Mouse (Mus musculus): ENCODE measurements at regions not wholly inside any gene's neighbourhood (a gene's known extent, or its start where the extent isn't known, plus 50 kb on each side); places are given as distances from the start of the nearest gene placed in this dataset.
A peak's percentile ranks its signal among the peaks of the same experiment; 100 is the strongest.
"Not testable (repeated sequence)": the region's sequence is repeated elsewhere in the genome, so short reads cannot be mapped to it uniquely, and the experiment has no call there.

DNA sequence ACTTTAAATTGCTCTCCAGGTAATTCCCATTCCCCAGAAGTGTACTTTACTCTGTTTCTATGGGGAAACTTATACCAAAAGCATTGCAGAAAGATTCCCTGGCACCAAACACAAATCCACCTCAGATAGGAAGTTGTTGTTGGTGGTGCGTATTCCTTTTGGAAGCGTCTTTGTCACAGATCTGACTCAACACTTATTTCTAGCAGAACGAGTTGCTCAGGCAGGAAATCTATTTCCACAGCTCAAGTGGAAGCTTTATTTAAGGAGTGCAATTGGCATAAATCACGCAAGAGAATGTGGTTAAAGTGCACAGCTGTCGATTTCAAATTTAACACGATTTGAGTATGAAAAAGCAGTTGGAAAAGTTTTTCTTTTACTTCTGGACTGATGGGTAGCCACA, 436.9 kb upstream of the Ghitm start:
- no peak for DNase-seq

- DNase-seq, result no peak
Observed at GRCm38 (mm10) chr14:37558258-37558657, 423.2 kb upstream of the Ghitm start.

DNA sequence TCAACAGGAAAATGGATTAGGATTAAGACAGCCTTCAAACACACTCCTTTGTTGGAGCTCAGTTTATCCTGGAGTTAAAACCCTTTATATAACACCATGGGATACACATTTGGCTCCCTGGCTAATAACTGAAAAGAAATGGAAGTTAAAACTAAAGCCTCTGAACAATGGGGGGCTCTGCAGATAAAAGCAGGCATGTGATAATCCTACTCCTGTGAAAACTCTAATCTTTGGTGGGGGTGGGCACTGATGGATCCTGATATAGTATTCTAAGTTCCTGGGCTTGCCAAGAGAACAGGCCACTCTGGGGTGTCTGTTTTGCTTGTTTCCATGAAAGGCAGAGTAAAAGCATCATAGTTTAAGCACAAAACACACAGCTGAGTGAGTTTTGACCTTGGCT, 388.5 kb upstream of the Ghitm start:
- DNase-seq, result no peak

DNA sequence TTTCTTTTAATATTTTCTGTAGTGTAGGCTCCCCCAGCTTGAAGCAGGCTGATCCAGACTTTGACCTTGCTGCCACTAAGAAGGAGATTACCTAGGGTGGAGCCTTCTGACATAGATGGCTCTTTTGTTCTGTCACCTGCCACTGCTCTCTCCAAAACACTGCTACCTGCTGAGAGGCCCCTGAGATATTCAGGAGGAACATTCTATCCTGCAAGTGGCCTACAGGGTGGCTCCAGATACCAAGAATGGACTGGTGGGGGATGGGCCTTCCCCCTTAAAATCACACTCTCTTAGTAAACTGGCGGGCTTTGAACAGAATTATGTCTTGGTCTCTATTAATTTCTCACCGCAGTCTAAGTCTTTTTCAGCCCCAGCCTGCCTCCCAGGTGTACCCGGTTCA, 385.6 kb upstream of the Ghitm start:
- DNase-seq, result not testable (repeated sequence)

DNA sequence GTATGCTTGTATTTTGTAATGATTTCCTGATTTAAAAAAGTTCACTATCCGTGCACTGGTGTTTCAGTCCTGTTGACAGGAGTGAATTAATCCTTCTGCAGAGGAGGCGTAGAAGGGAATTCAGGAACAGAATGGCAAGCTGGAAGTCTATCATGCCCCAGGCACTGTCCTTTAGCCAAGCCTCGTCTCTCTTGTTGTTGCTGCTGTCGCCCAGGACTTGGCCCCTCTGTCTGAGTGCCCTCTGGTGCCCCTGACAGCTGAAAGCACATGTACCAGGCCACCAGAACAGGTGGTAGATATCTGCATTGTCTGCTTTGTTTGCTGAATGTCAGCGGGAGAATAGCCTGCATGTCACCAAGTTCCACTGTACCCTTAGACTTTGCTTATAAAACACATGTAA, 370.2 kb upstream of the Ghitm start:
- DNase-seq, result no peak

DNA sequence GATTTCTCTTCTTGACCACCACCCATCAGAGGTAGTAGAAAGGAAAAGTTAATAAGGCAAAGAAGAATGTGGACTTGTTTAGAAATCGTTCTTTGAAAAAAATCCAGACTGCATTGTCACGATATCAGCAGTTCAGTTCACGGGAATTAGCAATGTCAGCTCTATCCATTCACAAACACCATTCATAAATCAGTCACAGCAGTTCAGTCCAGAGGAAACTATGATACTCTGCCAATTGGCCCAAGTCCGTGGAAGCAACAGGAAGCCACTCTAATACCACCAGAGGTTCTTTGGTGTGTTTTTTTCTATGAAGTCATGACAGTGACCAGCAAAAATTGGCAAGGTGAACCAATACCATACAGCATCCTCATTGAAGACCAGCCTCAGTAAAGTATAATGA, 355.6 kb upstream of the Ghitm start:
- no peak for DNase-seq

GRCm38 (mm10) chr14:37485292-37485691, 350.2 kb upstream of the Ghitm start:
- DNase-seq, result no peak

DNA sequence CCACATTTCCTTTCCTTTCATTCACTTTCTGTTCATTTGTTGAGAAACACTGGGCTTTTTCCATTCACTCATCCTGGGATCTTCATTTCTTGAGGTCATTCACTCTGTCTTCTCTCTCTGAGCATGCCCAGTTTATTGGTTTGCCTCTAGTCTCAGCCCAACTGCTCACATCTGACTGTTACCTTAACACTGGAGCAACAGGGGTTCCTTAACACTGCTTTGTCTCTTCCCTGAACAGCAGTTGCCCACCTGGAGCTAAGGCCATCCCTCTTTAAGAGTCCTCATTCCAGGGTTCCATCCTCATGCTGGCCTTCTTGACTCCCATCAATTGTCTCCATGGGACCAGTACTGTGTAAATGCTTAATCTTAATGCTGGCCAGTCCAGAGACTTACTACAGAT, 342.5 kb upstream of the Ghitm start:
- DNase-seq, result no peak

DNA sequence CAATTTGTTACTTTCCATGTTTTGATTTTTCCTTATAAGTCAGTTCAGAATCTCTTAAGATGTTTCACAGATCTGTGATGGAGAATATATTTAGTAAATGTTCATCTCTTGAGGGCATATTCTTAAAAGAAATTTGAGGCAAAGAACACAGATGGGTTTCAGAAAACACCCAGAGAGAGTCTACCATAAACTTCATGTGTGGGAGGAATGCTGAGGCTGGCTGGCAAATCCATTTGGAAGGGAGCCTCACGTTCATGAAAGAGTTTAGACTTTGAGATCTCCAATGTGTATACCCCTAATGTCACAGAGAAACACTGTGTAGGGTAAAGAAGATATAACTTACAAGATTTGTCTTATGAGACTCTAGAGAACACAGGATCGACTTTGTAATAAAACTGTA, 333.6 kb upstream of the Ghitm start:
- no peak for DNase-seq

DNA sequence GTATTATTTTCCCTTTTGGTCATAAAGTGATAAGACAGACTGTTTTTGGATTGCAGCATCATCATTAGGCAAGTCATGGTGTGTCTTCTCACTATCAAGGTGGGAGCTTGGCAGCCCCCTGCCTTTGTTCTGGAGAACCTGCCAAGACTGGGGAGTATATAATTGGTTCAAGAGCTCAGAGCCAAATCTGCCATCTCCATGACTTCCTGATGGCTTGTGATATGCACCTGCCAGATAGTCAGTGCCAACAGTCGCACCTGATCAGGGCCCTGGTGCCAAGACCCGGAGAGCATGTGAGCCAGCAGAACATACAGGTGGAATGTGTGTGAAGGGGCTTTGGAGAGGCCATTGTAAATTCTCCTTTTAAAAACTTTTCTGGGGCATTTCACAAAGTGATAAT, 305.8 kb upstream of the Ghitm start:
- DNase-seq, result no peak

- DNase-seq, result no peak
Observed at GRCm38 (mm10) chr14:37430656-37431055, 295.6 kb upstream of the Ghitm start.

DNA sequence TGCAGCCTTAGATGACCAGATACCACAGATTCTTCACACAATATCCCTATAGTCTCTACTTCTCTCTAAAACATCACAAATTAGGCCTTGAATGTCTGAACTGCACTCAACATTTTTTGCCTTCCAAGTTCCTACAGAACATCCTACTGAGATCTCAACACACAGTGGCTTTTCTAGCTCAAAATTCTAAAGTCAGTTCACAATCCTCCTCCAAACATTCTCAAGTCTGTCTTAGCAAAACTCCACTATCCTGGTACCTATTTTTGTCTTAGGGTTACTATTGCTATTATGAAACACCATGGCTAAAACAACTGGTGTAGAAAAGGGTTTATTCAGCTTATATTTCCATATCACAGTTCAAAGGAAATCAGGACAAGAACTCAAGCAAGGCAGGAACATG, 290.4 kb upstream of the Ghitm start:
- DNase-seq, result no peak

DNA sequence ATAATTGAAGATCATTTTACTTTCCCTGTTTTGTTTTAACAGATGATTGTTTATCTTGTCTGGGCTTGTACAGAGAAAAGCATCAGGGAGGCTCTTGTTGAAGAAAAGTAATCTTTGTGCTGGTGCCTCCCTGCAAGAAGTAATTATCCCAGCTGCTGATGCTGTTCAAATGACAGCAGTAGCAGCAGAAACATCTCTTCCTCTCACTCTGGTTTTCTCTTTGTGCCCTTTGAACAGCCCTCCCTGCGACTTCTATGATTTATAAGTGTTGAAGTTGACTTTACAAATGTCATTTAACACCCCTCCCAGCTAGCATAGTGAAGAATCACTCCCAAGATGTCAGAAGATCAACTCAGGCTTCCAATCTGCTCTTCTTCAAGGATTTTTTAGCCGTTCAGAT, 286.5 kb upstream of the Ghitm start:
- no peak for DNase-seq

GRCm38 (mm10) chr14:37412583-37412982, 277.5 kb upstream of the Ghitm start:
- DNase-seq, result not testable (repeated sequence)

DNA sequence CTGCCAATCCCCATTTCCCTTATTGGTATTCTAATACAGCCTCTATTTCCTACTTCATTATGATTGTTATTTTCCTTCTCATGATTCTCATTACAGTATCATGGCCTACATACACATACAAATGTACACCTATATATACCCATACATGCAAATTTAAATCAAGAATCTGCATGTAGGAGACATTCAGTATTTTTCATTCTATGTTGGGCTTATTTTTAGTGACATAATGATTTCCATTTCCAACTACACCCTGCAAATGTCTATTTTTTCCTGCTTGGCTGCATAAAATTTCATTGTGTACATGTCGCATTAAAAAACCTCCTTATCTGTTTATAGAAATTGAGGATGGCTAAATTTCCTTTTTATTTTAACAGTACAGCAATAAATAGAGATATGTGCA, 236.9 kb upstream of the Ghitm start:
- DNase-seq, result no peak

GRCm38 (mm10) chr14:37361896-37362295, 226.8 kb upstream of the Ghitm start:
- no peak for DNase-seq

GRCm38 (mm10) chr14:37355968-37356704, 221.1 kb upstream of the Ghitm start:
- peak; percentile 75 to 81 for DNase-seq

DNA sequence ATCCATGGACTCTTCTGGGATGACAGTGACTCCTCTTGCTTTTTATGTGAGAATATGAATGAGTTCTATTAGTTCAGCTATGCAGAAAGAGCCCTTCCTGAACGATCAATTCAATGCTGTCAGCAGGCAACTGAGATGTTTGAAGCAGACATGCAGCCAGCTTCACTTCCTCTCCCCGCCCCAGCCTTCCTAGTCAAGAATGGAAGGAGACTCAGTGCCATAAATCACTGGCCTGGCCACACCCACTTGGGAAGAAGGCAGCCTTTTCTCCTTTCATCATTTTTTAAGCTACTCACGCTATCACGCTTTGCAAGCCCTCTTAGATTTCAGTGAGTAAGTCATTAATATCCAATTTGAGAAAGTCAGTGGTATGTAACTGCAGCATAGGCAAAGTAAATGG, 188.3 kb upstream of the Ghitm start:
- DNase-seq, result peak; percentile 2 to 11

GRCm38 (mm10) chr14:37315239-37315895, 180.3 kb upstream of the Ghitm start:
- DNase-seq, result no peak

DNA sequence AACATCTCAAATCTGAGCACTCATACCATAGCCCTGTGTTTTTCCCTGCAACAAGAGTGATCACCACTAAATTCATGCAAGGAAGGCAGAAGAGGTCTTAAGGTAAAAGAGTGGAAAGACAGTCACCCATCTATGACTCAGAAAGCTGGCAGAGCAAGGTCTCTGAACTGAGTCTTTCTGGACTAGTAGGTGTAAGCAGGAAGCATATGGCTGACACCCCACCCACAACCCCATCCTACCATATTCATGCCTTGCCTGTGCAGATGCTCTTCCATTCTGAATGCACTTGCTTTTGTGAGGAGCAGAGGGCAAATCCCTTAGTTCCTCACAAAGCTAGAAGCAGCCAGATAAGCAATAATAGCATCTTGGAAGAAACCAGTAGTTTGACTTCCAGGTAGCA, 178.8 kb upstream of the Ghitm start:
- DNase-seq, result no peak

DNA sequence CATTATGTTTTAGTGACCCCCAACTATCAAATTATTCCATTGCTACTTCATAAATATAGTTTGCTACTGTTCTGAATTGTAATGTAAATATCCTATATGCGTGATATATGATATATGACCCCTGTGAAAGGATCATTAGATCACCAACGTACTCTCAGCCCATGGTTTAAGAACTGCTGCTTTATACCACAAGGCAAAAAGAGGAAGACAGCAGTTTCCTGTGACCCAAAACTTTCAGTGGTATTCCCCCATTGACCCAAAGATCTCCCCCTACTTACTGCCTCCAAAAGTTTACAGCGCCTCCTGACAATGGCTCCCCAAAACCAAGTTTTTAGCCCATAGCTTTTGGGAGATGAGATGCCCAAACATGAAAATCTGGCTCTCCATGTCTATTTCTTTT, 177.8 kb upstream of the Ghitm start:
- DNase-seq, result no peak

GRCm38 (mm10) chr14:37306622-37307274, 171.7 kb upstream of the Ghitm start:
- DNase-seq, result no peak

DNA sequence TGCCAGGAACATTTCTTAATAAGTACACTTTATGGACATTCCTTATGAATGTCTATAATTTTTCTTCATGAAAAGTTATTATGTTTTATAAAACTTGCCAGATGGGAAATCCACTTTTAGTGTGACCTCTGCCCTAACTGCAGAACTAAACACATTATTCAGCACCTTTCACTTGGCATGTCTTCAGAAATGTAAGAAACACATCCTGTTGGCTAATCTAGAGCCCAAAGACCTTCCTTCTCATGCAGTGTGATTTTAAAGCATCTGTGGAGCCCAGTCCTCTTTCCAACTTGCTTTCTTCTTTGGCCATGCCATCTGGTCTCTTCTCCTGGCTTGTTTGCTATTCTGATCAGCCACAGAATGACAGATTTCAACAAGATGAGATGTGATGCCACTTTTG, 163.6 kb upstream of the Ghitm start:
- DNase-seq, result no peak

DNA sequence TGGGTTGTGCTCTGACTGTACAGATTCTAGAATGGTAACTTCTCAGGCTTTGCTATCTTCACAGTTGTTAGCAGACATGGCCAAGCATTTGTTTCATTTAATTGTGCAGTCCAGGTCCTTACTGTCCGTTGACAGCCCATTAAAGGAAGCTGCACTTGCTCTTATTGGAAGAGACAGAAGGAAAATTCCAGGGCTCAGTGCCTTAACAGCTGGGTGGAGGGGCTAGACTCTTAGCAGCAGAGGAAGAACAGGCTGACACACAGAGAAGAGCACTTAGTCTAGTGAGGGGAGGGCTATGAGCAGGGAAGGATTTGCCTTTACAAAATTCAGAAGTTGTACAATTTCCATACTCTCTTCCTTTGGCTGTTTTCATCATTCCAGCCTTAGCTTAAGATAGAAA, 161.5 kb upstream of the Ghitm start:
- DNase-seq, result no peak

Measured in adrenal gland, postnatal 36 days (tissue).